Mouse (Mus musculus): Measurements from ENCODE around the gene Pilra.
"Not testable (repeated sequence)": the region's sequence is repeated elsewhere in the genome, so short reads cannot be mapped to it uniquely, and the experiment has no call there.

GRCm38 (mm10) chr5:137835966-137836520 lies at the start of gene Pilra:
- TF ChIP-seq CTCF (IDR thresholded peaks at IDR 0.05; ENCODE audit: low read depth, low read length); GATA1 (IDR thresholded peaks at IDR 0.05; ENCODE audit: borderline replicate concordance, low read length); POLR2AphosphoS5 (IDR thresholded peaks at IDR 0.05; ENCODE audit: insufficient replicate concordance, low read depth, low read length); TAL1 (conservative IDR thresholded peaks at IDR 0.05; ENCODE audit: low read depth, low read length); GATA2 (IDR thresholded peaks at IDR 0.05; ENCODE audit: borderline replicate concordance, low read depth, low read length): not testable (repeated sequence)
